Mouse (Mus musculus) forebrain, embryonic 12.5 days (tissue): ENCODE measurements around the gene Mcoln2. TPM values are rescaled to one million over a fixed set of nuclear protein-coding genes. Genes with fewer than 3 reads are reported as not detected.
A peak's percentile ranks its signal among the peaks of the same experiment; 100 is the strongest.

Experiments used
- ATAC-seq: fragments of 200-750 bp; cut with Nextera tagmentation; 2 replicates; pipeline ENCODE4 v1.8.0; 2017; ENCODE audit warnings: moderate TSS enrichment; ENCODE audit not compliant: low FRiP score
- H3K27ac ChIP-seq: fragments of 300-500 bp; sonication (generic); 2 replicates; pipeline ENCODE4 v1.5.1; 2016; ENCODE audit warnings: mild to moderate bottlenecking
- H3K27me3 ChIP-seq: fragments of 300-500 bp; sonication (generic); 2 replicates; pipeline ENCODE4 v1.6.1; 2016; ENCODE audit warnings: mild to moderate bottlenecking
- H3K36me3 ChIP-seq: fragments of 300-500 bp; sonication (generic); replicated peaks from 2 replicates; pipeline ENCODE4 v1.6.1; 2016; ENCODE audit warnings: mild to moderate bottlenecking
- H3K4me1 ChIP-seq: fragments of 300-500 bp; sonication (generic); 2 replicates; pipeline ENCODE4 v1.6.1; 2016
- H3K4me2 ChIP-seq: fragments of 300-500 bp; sonication (generic); 2 replicates; pipeline ENCODE4 v1.6.1; 2016; ENCODE audit warnings: mild to moderate bottlenecking, moderate library complexity
- H3K4me3 ChIP-seq: fragments of 300-500 bp; sonication (generic); replicated peaks from 2 replicates; pipeline ENCODE4 v1.5.1; 2016; ENCODE audit warnings: mild to moderate bottlenecking
- H3K9ac ChIP-seq: fragments of 300-500 bp; sonication (generic); 2 replicates; pipeline ENCODE4 v1.6.1; 2016; ENCODE audit warnings: mild to moderate bottlenecking
- H3K9me3 ChIP-seq: fragments of 300-500 bp; sonication (generic); 2 replicates; pipeline ENCODE4 v1.6.1; 2016
- WGBS: fragments of 180-500 bp; shearing (Covaris S2); methylation state at CpG from one replicate; pipeline ENCODE4 v1.1.7; 2016; 5-methylcytosine and 5-hydroxymethylcytosine counted together
- polyA plus RNA-seq: library from polyadenylated mRNA; unstranded; fragments of >200 nt; fragmentation: Nextera tagmentation; extraction: Ambion mirVana; gene quantifications from 2 replicates; pipeline ENCODE4 v1.2.1, GENCODE M21; 2016

The Mcoln2 gene
- polyA plus RNA-seq, 1 experiment from 2014 or later, result 0.20 TPM

- WGBS, result 84% methylated on average over 5 of the region's 5 CpGs
- Histone ChIP-seq H3K27ac (no peak overlapping the region), H3K4me3 (no peak overlapping the region), H3K9ac (no peak overlapping the region), H3K4me1 (no peaks in the 10 kb centered on the region; the same call in 1 of the 2 replicates), H3K27me3 (no peaks in the 10 kb centered on the region), H3K36me3 (no peaks in the 10 kb centered on the region), H3K9me3 (no peaks in the 10 kb centered on the region), H3K4me2 (no peak overlapping the region)
- ATAC-seq, result no peak
Measured at GRCm38 (mm10) chr3:146173030-146173429, 23.4 kb downstream of the Mcoln2 start.

GRCm38 (mm10) chr3:146174215-146174614 is 24.6 kb downstream of the Mcoln2 start:
- Histone ChIP-seq H3K36me3 (no peaks in the 10 kb centered on the region), H3K27ac (no peak overlapping the region), H3K9me3 (no peaks in the 10 kb centered on the region), H3K4me3 (no peak overlapping the region), H3K27me3 (no peaks in the 10 kb centered on the region), H3K4me2 (no peak overlapping the region), H3K4me1 (no peaks in the 10 kb centered on the region; the same call in 1 of the 2 replicates), H3K9ac (no peak overlapping the region)
- 89% methylated on average over 9 of the region's 9 CpGs for WGBS
- no peak for ATAC-seq

GRCm38 (mm10) chr3:146177295-146177694 is 27.7 kb downstream of the Mcoln2 start:
- peak overlapping the region; percentile 59; the same call in 1 of the 2 replicates for H3K4me2 ChIP-seq
- ATAC-seq, result no peak
- no peaks in the 10 kb centered on the region; the same call in 1 of the 2 replicates for H3K4me1 ChIP-seq

GRCm38 (mm10) chr3:146177748-146178582 is 28.3 kb downstream of the Mcoln2 start:
- no peaks in the 10 kb centered on the region for H3K27me3 ChIP-seq
- H3K4me3 ChIP-seq, result peak overlapping the region; percentile 34
- no peaks in the 10 kb centered on the region for H3K36me3 ChIP-seq
- no peak overlapping the region for H3K27ac ChIP-seq
- H3K4me1 ChIP-seq, result no peaks in the 10 kb centered on the region; the same call in 1 of the 2 replicates
- WGBS, result 8% methylated on average over 16 of the region's 16 CpGs
- H3K9me3 ChIP-seq, result no peaks in the 10 kb centered on the region
- peak overlapping the region; percentile 59 for H3K4me2 ChIP-seq
- ATAC-seq, result peak; percentile 86
- H3K9ac ChIP-seq, result no peak overlapping the region

More at GRCm38 (mm10) chr3:146177295-146177694, 27.7 kb downstream of the Mcoln2 start:
- H3K9me3 ChIP-seq, result no peaks in the 10 kb centered on the region
- no peak overlapping the region for H3K9ac ChIP-seq
- no peaks in the 10 kb centered on the region for H3K27me3 ChIP-seq
- no peaks in the 10 kb centered on the region for H3K36me3 ChIP-seq
- no peak overlapping the region for H3K27ac ChIP-seq
- WGBS, result 87% methylated on average over 7 of the region's 7 CpGs
- no peak overlapping the region for H3K4me3 ChIP-seq

GRCm38 (mm10) chr3:146180341-146180740 is 30.7 kb downstream of the Mcoln2 start:
- 0 out of 2 replicates have a peak, but pooled peaks cover 12% of the 10 kb centered on the region for H3K27me3 ChIP-seq
- WGBS, result 40% methylated on average over 2 of the region's 2 CpGs
- peaks cover 3% of the 10 kb centered on the region for H3K4me1 ChIP-seq
- H3K27ac ChIP-seq, result no peak overlapping the region
- no peak overlapping the region for H3K4me3 ChIP-seq
- no peak overlapping the region for H3K9ac ChIP-seq
- ATAC-seq, result no peak
- no peaks in the 10 kb centered on the region for H3K36me3 ChIP-seq
- no peak overlapping the region for H3K4me2 ChIP-seq
- no peaks in the 10 kb centered on the region for H3K9me3 ChIP-seq

GRCm38 (mm10) chr3:146180986-146181385 is 31.4 kb downstream of the Mcoln2 start:
- WGBS, result 35% methylated on average over 3 of the region's 3 CpGs
- 0 out of 2 replicates have a peak, but pooled peaks cover 12% of the 10 kb centered on the region for H3K27me3 ChIP-seq
- no peak overlapping the region for H3K27ac ChIP-seq
- H3K9me3 ChIP-seq, result no peaks in the 10 kb centered on the region
- H3K4me2 ChIP-seq, result no peak overlapping the region
- no peak overlapping the region for H3K4me3 ChIP-seq
- H3K9ac ChIP-seq, result no peak overlapping the region
- H3K36me3 ChIP-seq, result no peaks in the 10 kb centered on the region
- ATAC-seq, result no peak
- peaks cover 6% of the 10 kb centered on the region for H3K4me1 ChIP-seq

- Histone ChIP-seq H3K36me3 (no peaks in the 10 kb centered on the region), H3K4me1 (peaks cover 6% of the 10 kb centered on the region), H3K4me3 (no peak overlapping the region), H3K9me3 (no peaks in the 10 kb centered on the region), H3K4me2 (no peak overlapping the region), H3K9ac (no peak overlapping the region), H3K27ac (no peak overlapping the region), H3K27me3 (0 out of 2 replicates have a peak, but pooled peaks cover 12% of the 10 kb centered on the region)
- ATAC-seq, result peak; percentile 79
- WGBS, result 15% methylated on average over 13 of the region's 13 CpGs
Measured at GRCm38 (mm10) chr3:146184992-146185657, 35.5 kb downstream of the Mcoln2 start.

- WGBS, result 88% methylated on average over 10 of the region's 10 CpGs
- Histone ChIP-seq H3K9ac (no peak overlapping the region), H3K4me3 (no peak overlapping the region), H3K4me2 (no peak overlapping the region), H3K4me1 (peaks cover 6% of the 10 kb centered on the region), H3K36me3 (no peaks in the 10 kb centered on the region), H3K9me3 (no peaks in the 10 kb centered on the region), H3K27me3 (0 out of 2 replicates have a peak, but pooled peaks cover 12% of the 10 kb centered on the region), H3K27ac (no peak overlapping the region)
- no peak for ATAC-seq
Measured at GRCm38 (mm10) chr3:146186033-146186432, 36.4 kb downstream of the Mcoln2 start.

GRCm38 (mm10) chr3:146189933-146190332 is 40.3 kb downstream of the Mcoln2 start:
- Histone ChIP-seq H3K9me3 (no peaks in the 10 kb centered on the region), H3K27me3 (no peaks in the 10 kb centered on the region), H3K27ac (no peak overlapping the region), H3K36me3 (no peaks in the 10 kb centered on the region), H3K9ac (no peak overlapping the region), H3K4me3 (no peak overlapping the region), H3K4me1 (peaks cover 6% of the 10 kb centered on the region), H3K4me2 (no peak overlapping the region)
- 71% methylated on average over 10 of the region's 10 CpGs for WGBS
- no peak for ATAC-seq

GRCm38 (mm10) chr3:146192507-146192906 is 42.9 kb downstream of the Mcoln2 start:
- 89% methylated on average over 1 of the region's 1 CpGs for WGBS

GRCm38 (mm10) chr3:146195153-146195552 is 45.5 kb downstream of the Mcoln2 start:
- WGBS, result 88% methylated on average over 5 of the region's 5 CpGs
- no peak overlapping the region for H3K9ac ChIP-seq
- H3K27me3 ChIP-seq, result no peaks in the 10 kb centered on the region
- no peaks in the 10 kb centered on the region; the same call in 1 of the 2 replicates for H3K4me1 ChIP-seq
- H3K9me3 ChIP-seq, result no peaks in the 10 kb centered on the region
- H3K4me2 ChIP-seq, result no peak overlapping the region
- no peak overlapping the region for H3K4me3 ChIP-seq
- ATAC-seq, result no peak
- no peaks in the 10 kb centered on the region for H3K36me3 ChIP-seq
- no peak overlapping the region for H3K27ac ChIP-seq

More at GRCm38 (mm10) chr3:146192507-146192906, 42.9 kb downstream of the Mcoln2 start:
- no peaks in the 10 kb centered on the region for H3K9me3 ChIP-seq
- no peak overlapping the region for H3K9ac ChIP-seq
- H3K27me3 ChIP-seq, result no peaks in the 10 kb centered on the region
- ATAC-seq, result no peak
- H3K4me1 ChIP-seq, result no peaks in the 10 kb centered on the region
- no peak overlapping the region for H3K27ac ChIP-seq
- no peak overlapping the region for H3K4me3 ChIP-seq
- no peaks in the 10 kb centered on the region for H3K36me3 ChIP-seq
- H3K4me2 ChIP-seq, result no peak overlapping the region

GRCm38 (mm10) chr3:146196301-146196700 is 46.7 kb downstream of the Mcoln2 start:
- no peak overlapping the region for H3K9ac ChIP-seq
- no peak overlapping the region for H3K4me2 ChIP-seq
- no peaks in the 10 kb centered on the region; the same call in 1 of the 2 replicates for H3K4me1 ChIP-seq
- 56% methylated on average over 6 of the region's 6 CpGs for WGBS
- no peaks in the 10 kb centered on the region for H3K9me3 ChIP-seq
- ATAC-seq, result no peak
- H3K4me3 ChIP-seq, result no peak overlapping the region
- no peak overlapping the region for H3K27ac ChIP-seq
- H3K36me3 ChIP-seq, result no peaks in the 10 kb centered on the region
- H3K27me3 ChIP-seq, result no peaks in the 10 kb centered on the region
